Mouse (Mus musculus): ENCODE results near the gene Irf5. TPM values are rescaled to one million over a fixed set of nuclear protein-coding genes. Genes with fewer than 3 reads are reported as not detected.
A peak's percentile ranks its signal among the peaks of the same experiment; 100 is the strongest.

The Irf5 gene
- polyA plus RNA-seq, 1 experiment from 2014 or later: 11.1 TPM

- H3K4me2 ChIP-seq: peak overlapping the region; percentile 72
- ATAC-seq (ENCODE audit: insufficient read depth, low FRiP score, low read depth): no peak
- no peaks in the 10 kb centered on the region for H3K27me3 ChIP-seq (replicated peaks)
- H3K4me1 ChIP-seq: peaks cover 24% of the 10 kb centered on the region
- H3K9ac ChIP-seq: no peak overlapping the region
- H3K36me3 ChIP-seq: no peaks in the 10 kb centered on the region
- no peak overlapping the region for H3K27ac ChIP-seq
- WGBS: 19% methylated on average over 8 of the region's 8 CpGs
- H3K9me3 ChIP-seq: no peaks in the 10 kb centered on the region
- H3K4me3 ChIP-seq (replicated peaks): peak overlapping the region; percentile 54
Measured at GRCm38 (mm10) chr6:29506834-29507233, 19.6 kb upstream of the Irf5 start.

DNA sequence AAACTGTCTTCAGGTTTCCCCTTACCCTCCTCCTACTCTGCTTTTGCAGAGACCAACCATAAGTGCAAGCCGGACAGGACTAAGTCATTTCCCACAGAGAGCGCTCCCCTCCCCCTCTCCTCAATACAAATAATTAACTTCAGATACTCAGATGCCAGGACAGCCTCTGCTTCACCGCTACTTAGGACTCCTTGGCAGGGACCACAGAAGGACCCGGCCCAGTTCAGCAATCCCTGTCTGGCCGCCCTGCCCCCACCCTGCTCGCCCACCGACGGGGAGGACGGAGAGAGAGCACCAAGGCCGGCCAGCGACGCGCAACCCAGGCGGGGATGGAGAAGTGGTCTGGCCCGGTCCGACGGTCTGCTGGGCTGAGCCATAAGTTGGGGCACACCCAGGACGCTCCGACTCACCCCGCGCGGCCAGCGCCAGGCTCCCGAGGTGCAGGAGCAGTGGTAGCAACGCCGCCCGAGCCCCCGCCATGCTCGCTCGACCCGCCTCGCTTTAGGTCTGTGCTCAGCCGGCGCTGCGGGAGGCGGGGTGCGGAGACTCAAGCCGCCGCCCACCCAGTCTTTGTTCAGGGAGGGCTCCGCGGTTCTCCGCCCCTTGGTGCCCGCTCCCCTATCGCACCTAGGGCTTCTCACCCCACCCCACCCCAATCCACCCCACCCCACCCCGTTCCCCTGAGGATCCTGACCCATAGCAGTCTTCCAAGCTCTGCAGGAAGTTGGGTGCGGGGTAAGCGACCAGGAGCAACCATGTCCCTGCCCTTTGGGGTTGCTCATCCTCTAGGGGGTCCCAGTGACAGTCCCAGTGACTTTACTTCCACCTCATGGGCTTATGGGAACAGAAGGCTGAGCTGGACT, 18.7 kb upstream of the Irf5 start, which contains the start of gene Kcp:
Gene Kcp (minus strand): TSS at position 506 of the 863 bp plus-strand sequence.
- peak within 1 kb of the TSS; percentile 28; the same call in 1 of the 2 replicates for H3K27ac ChIP-seq

DNA sequence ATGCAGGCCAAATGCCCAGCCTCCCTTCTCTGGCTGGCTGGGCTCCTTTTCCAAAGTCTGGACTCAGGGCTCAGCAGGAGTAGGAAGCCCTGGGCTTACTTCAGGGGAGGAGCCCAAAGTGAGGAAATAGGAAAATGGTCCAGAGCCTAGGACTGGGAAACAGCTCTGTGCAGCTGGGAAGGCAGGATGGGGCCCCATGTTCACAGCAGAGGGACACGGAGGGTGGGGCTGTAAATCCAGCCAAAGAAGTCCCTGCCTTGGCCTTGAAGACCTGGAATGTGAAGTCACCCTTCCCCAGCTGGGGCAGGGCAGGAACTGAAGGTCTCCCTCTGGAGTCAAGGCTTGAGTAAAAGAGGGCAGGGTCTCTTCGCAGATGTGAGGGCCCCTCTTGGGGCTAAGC, 17.3 kb upstream of the Irf5 start:
- H3K4me2 ChIP-seq: no peak overlapping the region
- WGBS: 26% methylated on average over 2 of the region's 2 CpGs
- no peaks in the 10 kb centered on the region for H3K9me3 ChIP-seq
- ATAC-seq (ENCODE audit: insufficient read depth, low FRiP score, low read depth): no peak
- H3K36me3 ChIP-seq: no peaks in the 10 kb centered on the region
- H3K9ac ChIP-seq: no peak overlapping the region
- no peaks in the 10 kb centered on the region for H3K27me3 ChIP-seq (replicated peaks)
- H3K4me1 ChIP-seq: peaks cover 26% of the 10 kb centered on the region
- no peak overlapping the region for H3K4me3 ChIP-seq (replicated peaks)
- H3K27ac ChIP-seq: peak overlapping the region; percentile 28; the same call in 1 of the 2 replicates

More for the DNA sequence above, 18.7 kb upstream of the Irf5 start, which contains the start of gene Kcp:
- WGBS: 1% methylated on average over 38 of the region's 47 CpGs
- peak; percentile 51 for ATAC-seq (ENCODE audit: insufficient read depth, low FRiP score, low read depth)
- Histone ChIP-seq H3K4me2 (peak within 1 kb of the TSS; percentile 72), H3K9ac (peak within 1 kb of the TSS; percentile 31), H3K4me1 (peaks cover 24% of the 10 kb centered on the region), H3K9me3 (no peaks in the 10 kb centered on the region), H3K4me3 (replicated peaks) (peak within 1 kb of the TSS; percentile 54), H3K36me3 (no peaks in the 10 kb centered on the region), H3K27me3 (replicated peaks) (no peaks in the 10 kb centered on the region)

DNA sequence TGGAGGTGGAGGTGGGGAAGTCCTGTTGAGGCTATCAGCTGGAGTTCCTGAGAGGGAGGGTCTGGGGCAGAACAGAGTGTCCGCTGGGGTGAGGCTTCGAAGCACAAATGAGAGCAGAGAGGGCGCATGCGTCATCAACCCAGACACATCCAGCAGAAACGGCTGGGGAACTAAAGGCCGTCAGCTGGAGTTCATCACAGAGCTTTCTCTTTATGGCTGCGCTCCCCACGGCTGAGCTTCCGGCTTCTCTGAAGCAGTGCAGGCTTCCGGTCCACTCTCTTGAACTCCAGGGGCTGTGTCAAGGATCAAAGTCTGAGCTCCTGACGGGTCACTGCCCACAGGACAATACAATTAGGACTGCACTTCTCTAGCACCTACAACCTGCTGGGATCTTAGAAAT, 13.1 kb upstream of the Irf5 start:
- Histone ChIP-seq H3K4me3 (replicated peaks) (peak overlapping the region; percentile 11), H3K9ac (no peak overlapping the region), H3K27me3 (replicated peaks) (no peaks in the 10 kb centered on the region), H3K9me3 (no peaks in the 10 kb centered on the region), H3K27ac (peak overlapping the region; percentile 80), H3K4me2 (peak overlapping the region; percentile 45), H3K4me1 (peaks cover 7% of the 10 kb centered on the region; the same call in 1 of the 2 replicates), H3K36me3 (no peaks in the 10 kb centered on the region)
- ATAC-seq (ENCODE audit: insufficient read depth, low FRiP score, low read depth): peak; percentile 62; the same call in 1 of the 2 replicates
- WGBS: under 1% methylated on average over 11 of the region's 11 CpGs

DNA sequence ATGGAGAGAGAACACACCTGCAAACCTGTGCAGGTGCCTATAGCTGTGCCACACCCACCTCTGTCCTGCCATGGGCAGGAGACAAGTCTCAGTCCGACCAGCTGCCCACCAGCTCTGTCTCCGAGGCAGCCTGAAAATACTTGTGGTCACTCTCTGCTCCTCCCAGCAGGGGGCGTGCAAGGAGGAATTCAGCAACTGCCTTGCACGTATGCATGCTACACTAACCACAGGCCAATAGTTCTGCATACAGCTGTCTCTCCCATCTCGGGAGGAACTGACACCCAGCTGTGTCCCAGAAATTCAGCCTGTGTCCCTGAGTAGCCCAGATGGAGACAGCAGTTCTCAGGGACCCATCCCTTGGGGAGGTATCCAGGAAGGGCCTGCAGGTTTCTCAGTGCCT, 9.3 kb upstream of the Irf5 start:
- Histone ChIP-seq H3K27ac (no peak overlapping the region), H3K27me3 (replicated peaks) (no peaks in the 10 kb centered on the region), H3K4me2 (no peak overlapping the region), H3K9ac (no peak overlapping the region), H3K4me3 (replicated peaks) (no peak overlapping the region), H3K36me3 (no peaks in the 10 kb centered on the region), H3K4me1 (peaks cover 2% of the 10 kb centered on the region; the same call in 1 of the 2 replicates), H3K9me3 (no peaks in the 10 kb centered on the region)
- no peak; the same call in 1 of the 2 replicates for ATAC-seq (ENCODE audit: insufficient read depth, low FRiP score, low read depth)
- 7% methylated on average over 5 of the region's 5 CpGs for WGBS

DNA sequence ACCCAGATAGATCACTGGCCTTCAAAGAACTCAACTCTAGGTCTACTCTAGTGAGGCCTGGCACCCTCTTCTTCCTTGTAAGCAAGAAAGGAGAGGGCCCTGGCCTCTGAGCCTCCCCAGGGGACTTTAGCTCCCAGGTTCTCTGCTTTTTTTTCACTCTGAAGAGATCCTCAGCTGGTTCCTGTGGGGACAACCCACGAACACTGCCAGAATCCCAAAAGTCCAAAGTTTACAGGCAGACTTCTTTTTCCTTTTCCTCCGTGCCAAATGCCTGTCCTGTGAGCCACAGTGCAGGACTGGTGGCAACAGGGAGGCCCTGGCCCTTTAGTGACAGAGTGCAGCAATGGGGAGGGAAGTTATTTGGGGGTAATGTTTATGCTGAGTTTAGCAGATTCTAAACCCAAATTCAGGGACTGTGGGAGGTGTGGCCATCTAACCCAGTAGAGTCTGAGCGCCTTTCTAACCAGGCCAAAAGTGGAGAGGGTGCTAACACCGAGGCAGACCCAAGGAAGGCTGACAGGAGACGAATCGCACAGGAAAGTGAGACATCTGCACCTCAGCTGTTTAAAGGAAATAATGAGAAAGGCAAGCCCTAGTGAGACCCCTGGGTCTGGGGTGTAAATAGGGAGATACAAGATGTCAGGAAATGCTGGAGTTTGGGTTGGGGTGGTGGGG, 3.7 kb upstream of the Irf5 start:
- Histone ChIP-seq H3K36me3 (no peaks in the 10 kb centered on the region), H3K4me1 (peaks cover 33% of the 10 kb centered on the region), H3K4me2 (no peak overlapping the region), H3K9ac (no peak overlapping the region), H3K4me3 (replicated peaks) (no peak overlapping the region), H3K9me3 (no peaks in the 10 kb centered on the region), H3K27ac (peak overlapping the region; percentile 71), H3K27me3 (replicated peaks) (peaks cover 9% of the 10 kb centered on the region; the same call in 1 of the 2 replicates)
- WGBS: 53% methylated on average over 6 of the region's 6 CpGs
- no peak for ATAC-seq (ENCODE audit: insufficient read depth, low FRiP score, low read depth)

GRCm38 (mm10) chr6:29523301-29524033, 3.0 kb upstream of the Irf5 start:
- Histone ChIP-seq H3K9me3 (no peaks in the 10 kb centered on the region), H3K4me1 (peaks cover 40% of the 10 kb centered on the region), H3K4me3 (replicated peaks) (no peak overlapping the region), H3K4me2 (no peak overlapping the region), H3K27ac (peak overlapping the region; percentile 71), H3K27me3 (replicated peaks) (peaks cover 16% of the 10 kb centered on the region), H3K36me3 (no peaks in the 10 kb centered on the region), H3K9ac (no peak overlapping the region)
- WGBS: 63% methylated on average over 12 of the region's 12 CpGs
- no peak for ATAC-seq (ENCODE audit: insufficient read depth, low FRiP score, low read depth)

DNA sequence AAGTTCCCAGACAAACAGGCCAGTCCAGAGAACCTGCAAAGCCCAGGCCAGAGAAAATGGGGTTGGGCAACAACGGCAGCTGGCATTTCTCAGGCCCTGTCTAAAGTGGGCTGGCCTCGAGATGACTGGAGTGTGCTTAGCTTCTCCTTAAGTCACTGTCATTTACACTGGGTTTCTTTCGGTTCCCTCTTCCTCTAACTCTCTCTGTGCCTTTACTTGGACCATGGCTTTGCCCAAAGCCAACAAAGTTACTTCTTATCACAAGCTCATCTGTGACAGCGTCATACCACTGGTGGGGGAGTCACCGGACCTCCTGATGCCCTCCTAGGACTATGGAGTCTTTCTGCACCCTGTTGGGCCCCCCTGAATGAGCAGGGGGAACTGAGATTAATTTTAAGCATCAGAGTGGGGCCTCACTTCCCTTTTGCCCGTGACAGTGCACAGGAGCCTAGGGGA, 2.4 kb upstream of the Irf5 start:
- no peak overlapping the region for H3K9ac ChIP-seq
- H3K4me2 ChIP-seq: no peak overlapping the region
- H3K27me3 ChIP-seq (replicated peaks): peaks cover 19% of the 10 kb centered on the region
- no peaks in the 10 kb centered on the region for H3K9me3 ChIP-seq
- 33% methylated on average over 6 of the region's 6 CpGs for WGBS
- no peaks in the 10 kb centered on the region for H3K36me3 ChIP-seq
- H3K4me1 ChIP-seq: peaks cover 43% of the 10 kb centered on the region
- peak overlapping the region; percentile 71; the same call in 1 of the 2 replicates for H3K27ac ChIP-seq
- ATAC-seq (ENCODE audit: insufficient read depth, low FRiP score, low read depth): no peak
- H3K4me3 ChIP-seq (replicated peaks): no peak overlapping the region

DNA sequence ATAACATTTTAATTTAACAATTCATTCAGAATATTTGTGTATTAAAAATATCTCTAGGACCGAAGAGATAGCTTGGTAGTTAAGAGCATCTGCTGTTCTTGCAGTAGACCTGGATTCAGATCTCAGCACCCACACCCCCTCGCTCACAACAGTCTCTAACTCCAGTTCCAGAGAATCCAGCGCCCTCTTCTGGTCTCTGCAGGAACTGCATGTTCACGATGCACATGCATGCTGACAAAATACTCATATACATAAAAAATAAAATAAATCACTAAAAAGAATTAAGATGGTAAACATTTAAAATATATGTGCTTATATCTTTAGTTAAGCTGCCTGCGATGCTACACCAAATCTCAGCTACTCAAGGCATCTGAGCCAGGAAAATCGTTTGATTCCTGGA, 1.2 kb upstream of the Irf5 start:
- WGBS: 71% methylated on average over 6 of the region's 6 CpGs
- peaks cover 19% of the 10 kb centered on the region for H3K27me3 ChIP-seq (replicated peaks)
- H3K9me3 ChIP-seq: no peaks in the 10 kb centered on the region
- H3K4me3 ChIP-seq (replicated peaks): no peak overlapping the region
- no peak overlapping the region for H3K9ac ChIP-seq
- no peaks in the 10 kb centered on the region for H3K36me3 ChIP-seq
- H3K27ac ChIP-seq: no peak overlapping the region
- peaks cover 48% of the 10 kb centered on the region for H3K4me1 ChIP-seq
- no peak overlapping the region for H3K4me2 ChIP-seq
- ATAC-seq (ENCODE audit: insufficient read depth, low FRiP score, low read depth): no peak

GRCm38 (mm10) chr6:29527361-29528164, 1.1 kb downstream of the Irf5 start:
- Histone ChIP-seq H3K27ac (no peak overlapping the region), H3K9me3 (no peaks in the 10 kb centered on the region), H3K4me3 (replicated peaks) (peak overlapping the region; percentile 52), H3K36me3 (no peaks in the 10 kb centered on the region), H3K27me3 (replicated peaks) (peaks cover 19% of the 10 kb centered on the region), H3K4me1 (peaks cover 47% of the 10 kb centered on the region), H3K9ac (peak overlapping the region; percentile 35; the same call in 1 of the 2 replicates), H3K4me2 (peak overlapping the region; percentile 94)
- WGBS: 4% methylated on average over 34 of the region's 34 CpGs
- peak; percentile 54; the same call in 1 of the 2 replicates for ATAC-seq (ENCODE audit: insufficient read depth, low FRiP score, low read depth)

- Histone ChIP-seq H3K4me3 (replicated peaks) (peak overlapping the region; percentile 52), H3K4me1 (peaks cover 44% of the 10 kb centered on the region), H3K27ac (peak overlapping the region; percentile 44; the same call in 1 of the 2 replicates), H3K4me2 (peak overlapping the region; percentile 94), H3K9me3 (no peaks in the 10 kb centered on the region), H3K27me3 (replicated peaks) (peaks cover 19% of the 10 kb centered on the region), H3K9ac (no peak overlapping the region), H3K36me3 (no peaks in the 10 kb centered on the region)
- 14% methylated on average over 8 of the region's 8 CpGs for WGBS
- no peak for ATAC-seq (ENCODE audit: insufficient read depth, low FRiP score, low read depth)
Measured at GRCm38 (mm10) chr6:29528165-29528505, 1.7 kb downstream of the Irf5 start.

Data from stomach, embryonic 15.5 days (tissue).